Mouse (Mus musculus) CH12.LX (cell line): ENCODE data around the gene Cmah. TPM values are rescaled to one million over a fixed set of nuclear protein-coding genes. Genes with fewer than 3 reads are reported as not detected.

Experiments
- DNase-seq: peaks from one replicate; pipeline ENCODE4 v3.0.0-alpha.2; 2013; ENCODE audit errors: extremely low read depth
- H3K27ac ChIP-seq: 2 replicates; pipeline ENCODE4 v1.5.1; 2012; ENCODE audit warnings: low read depth, mild to moderate bottlenecking, control low read depth, moderate library complexity; ENCODE audit not compliant: insufficient read depth
- H3K27me3 ChIP-seq: replicated peaks from 2 replicates; pipeline ENCODE3; 2012; ENCODE audit warnings: inconsistent platforms
- H3K36me3 ChIP-seq, 2 experiments: replicated peaks in 1 of 2; 2 replicates each; pipeline versions ENCODE3 to v1.6.1; 2012; ENCODE audit warnings: inconsistent platforms in 1 of 2, low read length in 1 of 2, mild to moderate bottlenecking in 1 of 2, mixed read lengths in 1 of 2, moderate library complexity in 1 of 2; ENCODE audit not compliant: control insufficient read depth in 1 of 2, insufficient read depth in 1 of 2
- H3K4me1 ChIP-seq, 2 experiments: 2 replicates each; pipeline ENCODE4 v1.6.1; 2012; ENCODE audit warnings: inconsistent platforms in 1 of 2, moderate library complexity in 1 of 2; ENCODE audit not compliant: insufficient read depth in 2 of 2, control insufficient read depth in 1 of 2
- H3K4me2 ChIP-seq: 2 replicates; pipeline ENCODE4 v1.6.1; 2012; ENCODE audit warnings: low read depth, mild to moderate bottlenecking, control low read depth; ENCODE audit not compliant: poor library complexity, insufficient read depth, severe bottlenecking
- H3K4me3 ChIP-seq, 3 experiments: fragments of 150-350 bp in 1 of 3; sonication (generic) in 1 of 3; replicated peaks in 1 of 3; 2 replicates each; pipeline versions ENCODE3 to v1.5.1; 2011 to 2012; ENCODE audit warnings: low read depth in 2 of 3, low read length in 2 of 3, mild to moderate bottlenecking in 2 of 3, moderate library complexity in 2 of 3, control low read depth in 1 of 3, improper control_type of control experiment in 1 of 3, inconsistent platforms in 1 of 3, mixed read lengths in 1 of 3; ENCODE audit not compliant: poor library complexity in 1 of 3
- H3K79me2 ChIP-seq: replicated peaks from 2 replicates; pipeline ENCODE4 v1.6.1; 2012; ENCODE audit warnings: mild to moderate bottlenecking, moderate library complexity; ENCODE audit not compliant: control insufficient read depth, poor library complexity, insufficient read depth, severe bottlenecking; ENCODE audit errors: extremely low read depth
- H3K9ac ChIP-seq: 2 replicates; pipeline ENCODE4 v1.6.1; 2012; ENCODE audit warnings: low read depth, mild to moderate bottlenecking, control low read depth, moderate library complexity; ENCODE audit not compliant: insufficient read depth
- H3K9me3 ChIP-seq: replicated peaks from 2 replicates; pipeline ENCODE3; 2012; ENCODE audit warnings: low read length, inconsistent platforms, mixed read lengths
- BHLHE40 ChIP-seq: IDR thresholded peaks from 2 replicates; pipeline ENCODE4 v1.6.1; 2011; ENCODE audit warnings: mild to moderate bottlenecking, low read depth, low read length, improper control_type of control experiment
- CHD1 ChIP-seq: IDR thresholded peaks from 2 replicates; pipeline ENCODE4 v1.6.1; 2012; ENCODE audit warnings: low read depth, low read length, improper control_type of control experiment, inconsistent platforms
- CHD2 ChIP-seq: IDR thresholded peaks from 2 replicates; pipeline ENCODE4 v1.6.1; 2011; ENCODE audit warnings: low read length, improper control_type of control experiment
- ELF1 ChIP-seq: IDR thresholded peaks from 2 replicates; pipeline ENCODE4 v1.6.1; 2014; ENCODE audit warnings: low read depth, mild to moderate bottlenecking, inconsistent platforms, low read length, improper control_type of control experiment
- EP300 ChIP-seq: IDR thresholded peaks from 2 replicates; pipeline ENCODE4 v1.6.1; 2011; ENCODE audit warnings: low read length, improper control_type of control experiment
- HCFC1 ChIP-seq: IDR thresholded peaks from 2 replicates; pipeline ENCODE4 v1.6.1; 2012; ENCODE audit warnings: low read depth, mild to moderate bottlenecking, inconsistent platforms, low read length, improper control_type of control experiment
- JUN ChIP-seq: IDR thresholded peaks from 2 replicates; pipeline ENCODE4 v1.6.1; 2011; ENCODE audit warnings: low read depth, mild to moderate bottlenecking, low read length, improper control_type of control experiment, moderate library complexity; ENCODE audit not compliant: insufficient read depth
- JUND ChIP-seq: conservative IDR thresholded peaks from 2 replicates; pipeline ENCODE4 v1.6.1; 2011; ENCODE audit warnings: low read depth, low read length, improper control_type of control experiment
- KAT2A ChIP-seq: IDR thresholded peaks from 2 replicates; pipeline ENCODE4 v1.6.1; 2012; ENCODE audit warnings: low read length, improper control_type of control experiment, inconsistent platforms; ENCODE audit not compliant: insufficient replicate concordance
- MAFK ChIP-seq: IDR thresholded peaks from 2 replicates; pipeline ENCODE4 v1.6.1; 2011; ENCODE audit warnings: low read length, improper control_type of control experiment; ENCODE audit not compliant: insufficient replicate concordance
- MAX ChIP-seq: IDR thresholded peaks from 2 replicates; pipeline ENCODE4 v1.6.1; 2011; ENCODE audit warnings: low read length, improper control_type of control experiment
- MAZ ChIP-seq: IDR thresholded peaks from 2 replicates; pipeline ENCODE4 v1.6.1; 2012; ENCODE audit warnings: low read depth, mild to moderate bottlenecking, inconsistent platforms, low read length, improper control_type of control experiment, moderate library complexity
- MXI1 ChIP-seq: IDR thresholded peaks from 2 replicates; pipeline ENCODE4 v1.6.1; 2011; ENCODE audit warnings: mild to moderate bottlenecking, low read depth, low read length, improper control_type of control experiment
- MYC ChIP-seq: IDR thresholded peaks from 2 replicates; pipeline ENCODE4 v1.6.1; 2011; ENCODE audit warnings: low read depth, mild to moderate bottlenecking, improper control_type of control experiment, low read length
- PAX5 ChIP-seq: IDR thresholded peaks from 2 replicates; pipeline ENCODE4 v1.6.1; 2012; ENCODE audit warnings: low read length, inconsistent platforms, mixed read lengths
- RCOR1 ChIP-seq: conservative IDR thresholded peaks from 2 replicates; pipeline ENCODE4 v1.6.1; 2012; ENCODE audit warnings: low read depth, mild to moderate bottlenecking, inconsistent platforms, low read length, improper control_type of control experiment
- TCF12 ChIP-seq: IDR thresholded peaks from 2 replicates; pipeline ENCODE4 v1.6.1; 2014; ENCODE audit warnings: low read depth, mild to moderate bottlenecking, inconsistent platforms, low read length, improper control_type of control experiment
- UBTF ChIP-seq: IDR thresholded peaks from 2 replicates; pipeline ENCODE4 v1.6.1; 2012; ENCODE audit warnings: low read depth, mild to moderate bottlenecking, inconsistent platforms, low read length, improper control_type of control experiment, moderate library complexity
- USF2 ChIP-seq: conservative IDR thresholded peaks from 2 replicates; pipeline ENCODE4 v1.6.1; 2011; ENCODE audit warnings: low read depth, low read length, improper control_type of control experiment
- ZKSCAN1 ChIP-seq: IDR thresholded peaks from 2 replicates; pipeline ENCODE4 v1.6.1; 2012; ENCODE audit warnings: low read depth, inconsistent platforms, low read length, improper control_type of control experiment, borderline replicate concordance
- ZNF384 ChIP-seq: IDR thresholded peaks from 2 replicates; pipeline ENCODE4 v1.6.1; 2012; ENCODE audit warnings: low read depth, low read length, improper control_type of control experiment, inconsistent platforms
- dilution Hi-C: fragments of 300-500 bp; cut with MboI; formaldehyde crosslinking; loops from 2 replicates; pipeline ENCODE4 v1.14.3; 2020; ENCODE audit warnings: low sequenced_read_pairs; ENCODE audit not compliant: extremely low pct_unique_long_range_greater_than_20kb, extremely low pct_ligation_motif_present
- in situ Hi-C: fragments of 300-500 bp; cut with MboI; formaldehyde crosslinking; loops from 3 replicates; pipeline ENCODE4 v1.14.3; 2019; ENCODE audit warnings: low sequenced_read_pairs, low pct_ligation_motif_present, low pct_unique_long_range_greater_than_20kb, mixed read lengths
- polyA plus RNA-seq: library from polyadenylated mRNA; unstranded; fragments of >175 nt; gene quantifications from 2 replicates; pipeline ENCODE4 v1.2.1, GENCODE M21; 2012; ENCODE audit warnings: low read depth; ENCODE audit not compliant: insufficient read length
- total RNA-seq, 2 experiments: library from RNA; depleted of rRNA; stranded (reverse); fragments of 300-350 nt in 1 of 2; fragments of >200 nt in 1 of 2; gene quantifications; 2 replicates each; pipeline ENCODE4 v1.2.3; 2012 to 2014

Cmah gene
- total and polyA plus RNA-seq, 3 experiments = 5.0 to 17.4 (median 5.5) TPM

DNA sequence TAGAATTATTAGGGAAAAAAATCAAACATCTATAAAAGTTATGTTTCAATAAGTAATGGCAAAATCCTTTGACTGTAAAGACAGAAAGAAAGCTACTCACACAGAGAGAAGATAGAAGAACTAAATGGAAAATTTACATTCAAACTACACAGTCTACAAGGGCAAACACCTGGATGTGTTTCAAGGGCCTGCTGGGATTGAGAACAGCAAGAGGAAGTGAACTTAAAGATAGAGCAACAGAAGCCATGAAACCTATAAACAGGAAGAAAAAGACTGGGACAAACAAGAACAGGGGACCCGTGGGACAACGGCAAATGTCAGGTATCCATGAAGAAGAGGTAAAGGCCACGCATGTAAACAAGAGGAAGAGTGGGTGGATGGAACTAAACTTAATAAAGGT, 118.0 kb downstream of the Cmah start:
- peaks cover 9 to 38% of the 10 kb centered on the region in 2 experiments for H3K36me3 ChIP-seq
- H3K4me2 ChIP-seq = peak overlapping the region; percentile 46
- TF ChIP-seq HCFC1 (no peak; the same call in 1 of the 2 replicates), ELF1 (peak; percentile 41; the same call in 1 of the 2 replicates), ZKSCAN1 (no peak), JUND (no peak)
- TF ChIP-seq, all 38 proteins: peak for 1
- in situ Hi-C loops = no loop called here
- Histone ChIP-seq H3K4me1 (peaks cover 11 to 67% of the 10 kb centered on the region in 2 experiments), H3K79me2 (no peaks in the 10 kb centered on the region), H3K27me3 (no peaks in the 10 kb centered on the region), H3K27ac (peak overlapping the region; percentile 32; the same call in 1 of the 2 replicates), H3K9ac (peak overlapping the region; percentile 33; the same call in 1 of the 2 replicates), H3K9me3 (peaks cover 6% of the 10 kb centered on the region), H3K4me3 (no peak overlapping the region)
- dilution Hi-C loops = no loop called here
- peak; percentile 48 for DNase-seq

DNA sequence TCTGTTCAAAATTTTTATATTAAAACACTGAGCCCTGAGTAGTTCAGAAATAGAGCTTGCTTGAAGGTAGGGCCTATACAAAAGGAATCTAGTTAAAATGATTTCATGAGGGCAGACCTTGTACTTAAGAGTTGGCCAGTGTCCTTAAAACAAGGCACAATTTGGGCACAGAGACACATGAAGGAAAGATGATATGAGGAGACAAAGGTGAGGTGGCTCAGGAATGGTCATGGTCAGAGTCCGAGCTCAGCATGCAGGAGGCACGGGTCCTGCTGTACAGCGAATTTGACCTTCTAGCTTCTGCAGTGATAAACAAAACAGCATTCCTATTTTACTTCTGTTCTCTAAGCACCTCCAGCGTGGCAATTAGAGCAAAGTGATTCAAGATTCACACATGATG, 118.9 kb downstream of the Cmah start:
- no peak for DNase-seq
- Histone ChIP-seq H3K79me2 (no peaks in the 10 kb centered on the region), H3K9ac (no peak overlapping the region), H3K27ac (no peak overlapping the region), H3K4me2 (no peak overlapping the region), H3K36me3 (peaks cover 4 to 38% of the 10 kb centered on the region in 2 experiments), H3K9me3 (peaks cover 4% of the 10 kb centered on the region), H3K27me3 (no peaks in the 10 kb centered on the region), H3K4me3 (no peak overlapping the region), H3K4me1 (peaks cover 16 to 75% of the 10 kb centered on the region in 2 experiments)
- TF ChIP-seq BHLHE40 = no peak
- TF ChIP-seq TCF12 = no peak
- TF ChIP-seq EP300 = no peak
- no peak for TF ChIP-seq JUND
- TF ChIP-seq ZKSCAN1 = no peak
- TF ChIP-seq CHD1 = no peak
- TF ChIP-seq HCFC1 = no peak
- no peak for TF ChIP-seq UBTF
- TF ChIP-seq MYC = no peak
- TF ChIP-seq MAX = no peak
- no peak for TF ChIP-seq PAX5
- TF ChIP-seq KAT2A = no peak
- TF ChIP-seq MAZ = no peak
- no peak for TF ChIP-seq RCOR1
- no peak for TF ChIP-seq CHD2
- no peak for TF ChIP-seq MXI1
- TF ChIP-seq MAFK = no peak
- no peak for TF ChIP-seq USF2
- no peak for TF ChIP-seq JUN
- TF ChIP-seq ZNF384 = no peak
- dilution Hi-C loops = no loop called here
- in situ Hi-C loops = no loop called here
